Mouse (Mus musculus) heart, embryonic 16.5 days (tissue): ENCODE measurements around the gene Pskh1. TPM values are rescaled to one million over a fixed set of nuclear protein-coding genes. Genes with fewer than 3 reads are reported as not detected.

Experiments used
- ATAC-seq: fragments of 200-750 bp; cut with Nextera tagmentation; replicated peaks from 2 replicates; pipeline ENCODE4 v1.8.0; 2017; ENCODE audit warnings: moderate number of reproducible peaks; ENCODE audit not compliant: insufficient read depth, low FRiP score; ENCODE audit errors: extremely low read depth
- H3K27ac ChIP-seq: fragments of 300-500 bp; sonication (generic); 2 replicates; pipeline ENCODE4 v1.5.1; 2014; ENCODE audit warnings: mild to moderate bottlenecking, low read length, control low read depth, moderate library complexity
- H3K27me3 ChIP-seq: fragments of 300-500 bp; sonication (generic); 2 replicates; pipeline ENCODE4 v1.6.1; 2014; ENCODE audit warnings: low read length, mixed read lengths; ENCODE audit not compliant: control insufficient read depth, insufficient read depth
- H3K36me3 ChIP-seq: fragments of 300-500 bp; sonication (generic); 2 replicates; pipeline ENCODE4 v1.6.1; 2014; ENCODE audit not compliant: control insufficient read depth, insufficient read depth
- H3K4me1 ChIP-seq: fragments of 300-500 bp; sonication (generic); 2 replicates; pipeline ENCODE4 v1.6.1; 2014; ENCODE audit warnings: low read length, mixed read lengths; ENCODE audit not compliant: control insufficient read depth, insufficient read depth
- H3K4me2 ChIP-seq: fragments of 300-500 bp; sonication (generic); 2 replicates; pipeline ENCODE4 v1.6.1; 2014; ENCODE audit warnings: low read depth, mild to moderate bottlenecking, control low read depth, low read length
- H3K4me3 ChIP-seq: fragments of 300-500 bp; sonication (generic); 2 replicates; pipeline ENCODE4 v1.5.1; 2014; ENCODE audit warnings: mild to moderate bottlenecking, control low read depth, low read length
- H3K9ac ChIP-seq: fragments of 300-500 bp; sonication (generic); 2 replicates; pipeline ENCODE4 v1.6.1; 2014; ENCODE audit warnings: low read length, control low read depth
- H3K9me3 ChIP-seq: fragments of 300-500 bp; sonication (generic); replicated peaks from 2 replicates; pipeline ENCODE4 v1.6.1; 2016; ENCODE audit warnings: low read length; ENCODE audit not compliant: control insufficient read depth
- WGBS: fragments of 180-500 bp; shearing (Covaris S2); extraction: QIAGEN DNeasy Blood & Tissue Kit; methylation state at CpG from one replicate; pipeline ENCODE4 v1.1.7; 2014; 5-methylcytosine and 5-hydroxymethylcytosine counted together
- microRNA-seq: library from miRNA; unstranded; fragments of <30 nt; microRNA quantifications from one replicate; pipeline ENCODE4, GENCODE M21; 2017
- polyA plus RNA-seq: library from polyadenylated mRNA; unstranded; fragments of >200 nt; fragmentation: Nextera tagmentation; extraction: Ambion mirVana; gene quantifications from 2 replicates; pipeline ENCODE4 v1.2.1, GENCODE M21; 2015

Gene Pskh1
- polyA plus RNA-seq, 1 experiment from 2014 or later, result 22.8 TPM

DNA sequence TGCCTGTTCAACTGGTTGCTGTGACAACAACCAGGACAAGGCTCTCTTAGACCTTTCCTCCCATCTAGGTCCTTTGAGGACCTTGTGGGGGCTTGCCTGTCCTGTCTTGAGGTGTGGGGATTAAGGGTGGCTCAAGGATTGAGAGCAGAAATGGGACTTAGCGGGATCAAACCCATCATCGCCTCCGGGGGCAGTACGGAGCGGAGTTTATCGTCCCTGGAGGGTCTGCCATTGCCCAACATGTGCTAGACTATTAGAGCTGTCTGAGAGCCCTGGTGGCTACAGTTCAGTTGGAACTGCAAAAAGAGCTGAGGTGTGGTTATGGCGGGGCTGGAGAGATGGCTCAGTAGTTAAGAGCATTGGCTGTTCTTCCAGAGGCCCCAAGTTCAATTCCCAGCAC lies 75.1 kb downstream of the Pskh1 start:
- ATAC-seq, result no peak
- no peaks in the 10 kb centered on the region for H3K36me3 ChIP-seq
- H3K4me3 ChIP-seq, result no peak overlapping the region
- H3K9ac ChIP-seq, result no peak overlapping the region
- H3K9me3 ChIP-seq, result no peaks in the 10 kb centered on the region
- WGBS, result 66% methylated on average over 7 of the region's 7 CpGs
- no peaks in the 10 kb centered on the region for H3K4me1 ChIP-seq
- no peak overlapping the region for H3K27ac ChIP-seq
- no peak overlapping the region for H3K4me2 ChIP-seq
- no peaks in the 10 kb centered on the region for H3K27me3 ChIP-seq

GRCm38 (mm10) chr8:105979325-105979724 lies 79.1 kb downstream of the Pskh1 start, which contains the start of gene Dpep3:
Gene Dpep3, minus strand, starts transcription at chr8:105979429.
- 89% methylated on average over 15 of the region's 15 CpGs for WGBS
- no peaks in the 10 kb centered on the region for H3K27me3 ChIP-seq
- no peak for ATAC-seq

DNA sequence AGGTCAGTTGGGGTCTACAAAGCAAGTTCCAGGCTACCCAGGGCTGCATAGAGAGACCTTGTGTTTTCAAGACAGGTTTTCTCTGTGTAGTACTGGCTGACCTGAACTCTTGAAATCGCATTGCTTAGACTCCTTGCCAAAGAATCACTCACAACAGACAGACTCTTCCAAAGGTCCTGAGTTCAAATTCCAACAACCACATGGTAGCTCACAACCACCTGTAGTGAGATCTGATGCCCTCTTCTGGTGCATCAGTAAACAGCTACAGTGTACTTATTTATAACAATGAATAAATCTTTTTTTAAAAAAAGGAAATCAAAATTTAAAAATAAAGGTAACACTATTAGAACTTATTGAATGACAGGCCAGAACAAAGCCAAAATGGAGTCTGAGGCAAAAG lies 80.9 kb downstream of the Pskh1 start:
- no peaks in the 10 kb centered on the region for H3K27me3 ChIP-seq
- no peak overlapping the region for H3K27ac ChIP-seq
- no peak for ATAC-seq
- 78% methylated on average over 1 of the region's 1 CpGs for WGBS
- no peak overlapping the region for H3K4me2 ChIP-seq
- no peaks in the 10 kb centered on the region for H3K36me3 ChIP-seq
- no peaks in the 10 kb centered on the region for H3K4me1 ChIP-seq
- H3K9me3 ChIP-seq, result no peaks in the 10 kb centered on the region
- no peak overlapping the region for H3K9ac ChIP-seq
- H3K4me3 ChIP-seq, result no peak overlapping the region

More at GRCm38 (mm10) chr8:105979325-105979724, 79.1 kb downstream of the Pskh1 start, which contains the start of gene Dpep3:
- H3K4me1 ChIP-seq, result no peaks in the 10 kb centered on the region
- H3K4me3 ChIP-seq, result no peak within 1 kb of the TSS
- H3K4me2 ChIP-seq, result no peak within 1 kb of the TSS
- H3K9ac ChIP-seq, result no peak within 1 kb of the TSS
- H3K9me3 ChIP-seq, result no peaks in the 10 kb centered on the region
- H3K27ac ChIP-seq, result no peak within 1 kb of the TSS
- no peaks in the 10 kb centered on the region for H3K36me3 ChIP-seq

Small RNAs within 50 kb of the gene (microRNA-seq; reads per million reads assigned to microRNA genes)
- not detected for gene Mir7074

Other genes with a start within 250 kb of the Pskh1 start
- 1.4 and 3.0 TPM in 2 replicates for gene Carmil2, start 214.2 kb upstream of the Pskh1 start, polyA plus RNA-seq
- gene Acd, start 199.3 kb upstream of the Pskh1 start, polyA plus RNA-seq, result 36.4 and 41.7 TPM in 2 replicates
- gene Pard6a, start 199.3 kb upstream of the Pskh1 start, polyA plus RNA-seq, result 13.6 and 17.5 TPM in 2 replicates
- 0.16 TPM in 1 of 2 replicates, not detected in the other for gene 4933405L10Rik, start 192.8 kb upstream of the Pskh1 start, polyA plus RNA-seq
- gene Enkd1, start 192.2 kb upstream of the Pskh1 start, polyA plus RNA-seq, result 13.1 and 13.6 TPM in 2 replicates
- 7.5 and 12.0 TPM in 2 replicates for gene Gfod2, start 141.8 kb upstream of the Pskh1 start, polyA plus RNA-seq
- 8.3 and 9.2 TPM in 2 replicates for gene Ranbp10, start 73.1 kb upstream of the Pskh1 start, polyA plus RNA-seq
- 0.43 and 0.64 TPM in 2 replicates for gene Tsnaxip1, start 72.7 kb upstream of the Pskh1 start, polyA plus RNA-seq
- gene Cenpt, start 47.2 kb upstream of the Pskh1 start, polyA plus RNA-seq, result 34.0 and 35.6 TPM in 2 replicates
- gene Thap11, start 45.3 kb upstream of the Pskh1 start, polyA plus RNA-seq, result 49.0 and 50.9 TPM in 2 replicates
- 132 and 194 TPM in 2 replicates for gene Nutf2, start 39.9 kb upstream of the Pskh1 start, polyA plus RNA-seq
- 32.6 and 33.7 TPM in 2 replicates for gene Edc4, start 19.6 kb upstream of the Pskh1 start, polyA plus RNA-seq
- gene Nrn1l, start 6.9 kb upstream of the Pskh1 start, polyA plus RNA-seq, result 0.69 and 0.89 TPM in 2 replicates
- gene Ctrl, start 33.4 kb downstream of the Pskh1 start, polyA plus RNA-seq, result 0.79 and 0.89 TPM in 2 replicates
- gene Psmb10, start 38.0 kb downstream of the Pskh1 start, polyA plus RNA-seq, result 89.4 and 112 TPM in 2 replicates
- 1.3 and 1.7 TPM in 2 replicates for gene Lcat, start 42.9 kb downstream of the Pskh1 start, polyA plus RNA-seq
- gene Slc12a4, start 65.7 kb downstream of the Pskh1 start, polyA plus RNA-seq, result 38.5 and 43.1 TPM in 2 replicates
- not detected in 2 replicates for gene Dpep3, start 79.0 kb downstream of the Pskh1 start, polyA plus RNA-seq
- gene Dus2, start 90.9 kb downstream of the Pskh1 start, polyA plus RNA-seq, result 14.4 and 15.5 TPM in 2 replicates
- 0.13 and 0.16 TPM in 2 replicates for gene Dpep2nb, start 105.5 kb downstream of the Pskh1 start, polyA plus RNA-seq
- gene Ddx28, start 111.4 kb downstream of the Pskh1 start, polyA plus RNA-seq, result 12.8 and 14.8 TPM in 2 replicates
- 3.7 and 4.3 TPM in 2 replicates for gene Nfatc3, start 158.4 kb downstream of the Pskh1 start, polyA plus RNA-seq
- gene Esrp2, start 236.5 kb downstream of the Pskh1 start, polyA plus RNA-seq, result 1.9 and 6.6 TPM in 2 replicates
- 7.7 and 7.8 TPM in 2 replicates for gene Pla2g15, start 250.0 kb downstream of the Pskh1 start, polyA plus RNA-seq